Mouse (Mus musculus): ENCODE measurements at regions not wholly inside any gene's neighbourhood (a gene's known extent, or its start where the extent isn't known, plus 50 kb on each side); places are given as distances from the start of the nearest gene placed in this dataset.

DNA sequence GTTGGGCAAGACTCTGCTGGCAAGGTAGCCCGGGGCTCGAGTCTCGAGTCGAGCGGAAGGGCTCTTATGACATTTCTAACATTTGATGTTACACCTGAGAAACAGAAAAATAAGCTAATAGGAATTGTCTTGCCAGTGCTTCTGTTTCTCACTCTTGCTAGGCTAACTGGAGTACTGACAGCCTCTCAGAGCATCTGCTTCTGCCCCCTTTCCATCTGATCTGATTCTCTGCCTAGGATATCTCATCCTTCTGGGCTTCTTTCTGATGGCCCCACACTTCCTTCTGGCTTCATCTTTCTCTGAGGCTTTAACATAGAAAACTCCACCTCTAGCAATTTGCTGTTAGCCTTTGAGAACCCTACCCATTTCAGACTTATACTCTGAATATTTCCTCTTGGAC lies 95.0 kb upstream of the Arhgef9 start:
- DNase-seq (ENCODE audit: low spot score in 2 of 2): no peak

DNA sequence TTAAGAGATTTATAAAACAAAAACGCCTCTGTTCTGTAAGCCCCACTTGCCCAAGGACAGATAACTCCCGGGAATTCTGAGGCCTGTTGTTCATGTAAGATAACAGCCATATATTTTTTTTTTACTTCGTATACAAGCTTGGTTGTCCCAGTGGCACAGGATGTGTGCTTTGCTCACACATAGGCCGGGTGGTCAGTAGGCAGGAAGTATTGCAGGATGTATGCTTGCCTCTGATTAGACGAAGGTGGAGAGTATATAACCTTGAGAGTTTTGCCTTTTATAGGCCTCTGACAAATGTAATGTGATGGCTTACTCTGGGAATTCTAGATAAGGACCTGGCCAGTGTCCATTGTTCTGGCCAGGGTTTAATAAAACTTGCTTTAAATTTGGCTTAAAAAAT lies 85.4 kb upstream of the Arhgef9 start:
- no peak for DNase-seq (ENCODE audit: low spot score in 2 of 2)

DNA sequence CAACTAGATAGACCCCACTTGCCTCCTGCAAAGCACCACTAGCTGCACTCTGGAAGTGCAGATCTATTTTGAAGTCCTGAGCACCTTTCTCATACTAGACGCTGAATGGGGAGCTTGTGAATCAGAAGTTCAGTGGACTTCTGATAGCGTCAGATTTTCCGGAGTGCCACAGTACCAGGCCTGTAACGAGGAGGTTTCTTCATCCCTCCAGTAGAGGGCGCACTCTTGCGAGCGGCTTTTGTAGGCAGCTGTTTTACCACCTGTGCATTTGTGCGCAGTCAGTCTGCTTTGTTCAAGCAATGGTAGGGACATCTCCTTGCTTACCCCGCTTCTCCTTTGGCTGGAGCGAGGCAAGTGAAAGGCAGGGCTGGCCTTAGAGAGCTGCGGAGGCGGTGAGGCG lies 56.9 kb upstream of the Arhgef9 start:
- peak; percentile 17 to 27 for DNase-seq (ENCODE audit: low spot score in 2 of 2)

Data from adrenal gland, adult 18-20 months (tissue).